Mouse (Mus musculus): Measurements from ENCODE around the gene Depp1. TPM values are rescaled to one million over a fixed set of nuclear protein-coding genes. Genes with fewer than 3 reads are reported as not detected.

Gene Depp1
- total RNA-seq, 2 experiments from 2014 or later, result 1.0 to 1.8 TPM

DNA sequence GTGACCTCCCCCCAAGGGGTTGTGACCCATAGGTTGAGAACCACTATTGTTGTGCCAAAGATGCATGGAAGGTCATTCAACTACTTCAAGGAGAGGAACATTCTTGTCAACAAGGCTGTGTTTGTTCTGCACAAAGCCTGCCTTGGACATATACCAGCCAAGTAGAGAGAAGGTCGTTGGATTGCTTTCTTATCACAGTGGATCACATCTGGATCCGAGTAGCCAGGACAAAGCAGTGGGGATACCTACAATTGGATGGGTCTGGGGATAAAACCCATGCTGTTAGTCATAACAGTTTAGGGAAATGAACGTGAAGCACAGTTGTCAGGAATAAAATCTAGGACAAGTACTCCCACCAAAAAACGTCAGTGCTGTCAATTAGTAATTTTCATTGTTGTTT, 6.5 kb upstream of the Depp1 start:
- no peak for DNase-seq (ENCODE audit: low spot score in 2 of 2)
- intact Hi-C loops (cut with DNase I), result no loop called here

DNA sequence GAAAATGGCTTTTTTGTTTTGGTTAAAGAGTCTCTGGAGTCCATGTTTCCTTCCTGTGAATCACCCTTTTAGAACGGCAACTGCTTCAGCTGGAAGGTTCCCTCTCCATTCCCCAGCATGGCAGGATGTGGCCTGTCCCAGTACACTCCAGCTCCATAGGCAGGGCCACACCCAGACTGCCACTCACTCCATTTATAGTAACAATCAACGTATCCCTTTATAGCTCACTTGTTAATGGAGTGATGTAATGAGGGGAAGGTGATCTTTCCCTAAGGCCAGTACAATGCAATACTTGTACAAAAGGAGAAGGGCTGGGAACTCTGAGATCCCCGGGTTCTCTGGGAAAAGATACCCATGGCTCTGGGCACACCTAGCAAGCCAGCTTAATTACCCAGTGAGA, 6.1 kb upstream of the Depp1 start:
- intact Hi-C loops (cut with DNase I), result no loop called here
- DNase-seq (ENCODE audit: low spot score in 2 of 2), result no peak

DNA sequence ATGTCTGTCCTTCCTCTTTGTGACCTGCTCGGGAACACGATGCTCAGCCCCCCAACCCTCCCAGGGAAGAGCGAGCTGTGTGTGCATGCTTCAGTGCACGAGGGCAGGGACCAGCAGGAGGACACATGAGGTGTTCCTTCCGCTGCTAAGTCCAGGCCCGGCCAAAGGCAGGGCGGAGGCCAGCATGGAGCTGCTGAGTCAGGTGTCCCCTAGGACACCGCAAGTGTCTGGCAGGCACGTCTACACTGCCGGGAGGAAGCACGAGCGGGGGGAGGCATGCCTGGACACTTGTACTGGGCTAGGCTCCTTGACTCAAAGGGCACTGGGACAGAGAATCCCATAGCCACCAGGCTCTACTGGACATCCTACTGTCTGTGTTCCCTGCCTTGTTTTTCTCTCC, 2.6 kb upstream of the Depp1 start:
- intact Hi-C loops (cut with DNase I), result no loop called here
- DNase-seq (ENCODE audit: low spot score in 2 of 2), result no peak

DNA sequence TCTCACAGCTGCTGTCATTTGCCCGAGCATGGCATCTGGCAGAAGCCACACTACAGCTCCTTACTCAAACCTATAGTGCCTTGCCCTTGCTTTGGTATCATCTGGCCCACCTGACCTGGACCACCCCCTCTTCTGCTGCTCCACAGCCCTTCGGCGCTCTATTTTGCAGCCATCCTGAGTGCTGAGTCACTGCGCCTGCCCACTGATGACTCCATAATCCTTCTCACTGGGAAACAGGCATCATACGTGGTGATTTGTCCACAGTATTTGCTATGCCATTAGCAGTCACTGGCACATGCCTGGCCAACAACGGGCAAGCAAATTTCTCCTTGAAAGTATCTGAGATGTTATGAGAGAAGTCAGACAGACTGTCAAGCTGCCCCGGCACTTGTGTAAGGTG, 598 bp upstream of the Depp1 start:
- intact Hi-C loops (cut with DNase I), result loop anchor here (5.0 to 10.0 kb wide), 3 partner anchors 47 to 1177 kb away; partner anchors contain the start of gene Cxcl12
- no peak for DNase-seq (ENCODE audit: low spot score in 2 of 2)

DNA sequence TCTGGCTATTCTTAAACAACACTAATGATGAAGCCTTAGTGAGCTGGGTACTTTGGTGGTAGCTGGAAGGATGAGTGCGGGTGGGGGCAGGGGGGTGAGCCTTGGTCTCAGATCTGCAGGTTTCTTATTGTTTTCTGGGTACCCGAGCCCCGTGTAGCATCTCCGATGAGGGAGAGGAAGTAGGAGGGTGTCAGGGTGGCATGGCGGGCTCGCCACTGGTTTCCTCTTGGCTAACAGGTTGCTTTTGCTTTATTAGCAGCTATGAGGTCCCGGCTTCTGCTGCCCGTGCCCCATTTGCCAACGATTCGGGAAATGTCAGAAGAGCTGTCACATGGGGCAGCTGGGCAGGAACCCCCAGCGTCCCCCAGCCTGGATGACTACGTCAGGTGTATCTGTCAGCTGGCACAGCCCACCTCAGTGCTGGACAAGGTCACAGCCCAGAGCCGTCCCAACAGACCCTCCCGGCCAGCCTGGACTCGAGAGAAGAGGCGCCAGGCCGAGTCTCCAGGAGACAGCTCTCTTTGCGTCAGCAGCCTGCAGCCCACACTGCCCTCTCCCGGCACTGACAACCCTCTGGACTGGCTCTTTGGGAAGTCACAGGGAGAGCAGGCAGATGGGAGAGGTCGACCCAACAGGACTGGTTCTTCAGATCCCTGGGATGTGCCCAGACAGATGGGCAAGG, 1.2 kb downstream of the Depp1 start:
- intact Hi-C loops (cut with DNase I), result loop anchor here (5.0 to 10.0 kb wide), 3 partner anchors 46 to 1176 kb away; partner anchors contain the start of gene Cxcl12
- no peak for DNase-seq (ENCODE audit: low spot score in 2 of 2)

DNA sequence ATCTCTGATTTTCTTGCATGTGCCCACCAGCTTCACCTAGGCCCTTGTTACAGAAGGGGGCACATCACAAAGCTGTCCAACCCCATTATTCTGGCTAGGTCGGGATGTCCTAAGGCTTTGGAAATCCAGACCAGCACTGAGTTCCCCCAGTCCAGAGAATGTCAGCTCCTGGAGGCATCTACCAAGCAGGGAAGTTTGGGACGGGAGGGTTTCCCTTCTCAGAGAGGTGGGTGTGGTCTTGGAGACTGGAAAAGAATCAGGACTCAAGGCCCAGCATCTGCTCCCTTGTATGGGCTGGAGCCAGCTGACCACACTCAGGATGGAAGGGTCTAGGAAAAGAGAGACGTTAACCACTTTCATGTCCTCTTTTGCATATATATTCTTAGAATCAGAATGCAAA, 2.8 kb downstream of the Depp1 start:
- intact Hi-C loops (cut with DNase I), result loop anchor here (5.0 to 10.0 kb wide), 3 partner anchors 44 to 1174 kb away; partner anchors contain the start of gene Cxcl12
- DNase-seq (ENCODE audit: low spot score in 2 of 2), result no peak

DNA sequence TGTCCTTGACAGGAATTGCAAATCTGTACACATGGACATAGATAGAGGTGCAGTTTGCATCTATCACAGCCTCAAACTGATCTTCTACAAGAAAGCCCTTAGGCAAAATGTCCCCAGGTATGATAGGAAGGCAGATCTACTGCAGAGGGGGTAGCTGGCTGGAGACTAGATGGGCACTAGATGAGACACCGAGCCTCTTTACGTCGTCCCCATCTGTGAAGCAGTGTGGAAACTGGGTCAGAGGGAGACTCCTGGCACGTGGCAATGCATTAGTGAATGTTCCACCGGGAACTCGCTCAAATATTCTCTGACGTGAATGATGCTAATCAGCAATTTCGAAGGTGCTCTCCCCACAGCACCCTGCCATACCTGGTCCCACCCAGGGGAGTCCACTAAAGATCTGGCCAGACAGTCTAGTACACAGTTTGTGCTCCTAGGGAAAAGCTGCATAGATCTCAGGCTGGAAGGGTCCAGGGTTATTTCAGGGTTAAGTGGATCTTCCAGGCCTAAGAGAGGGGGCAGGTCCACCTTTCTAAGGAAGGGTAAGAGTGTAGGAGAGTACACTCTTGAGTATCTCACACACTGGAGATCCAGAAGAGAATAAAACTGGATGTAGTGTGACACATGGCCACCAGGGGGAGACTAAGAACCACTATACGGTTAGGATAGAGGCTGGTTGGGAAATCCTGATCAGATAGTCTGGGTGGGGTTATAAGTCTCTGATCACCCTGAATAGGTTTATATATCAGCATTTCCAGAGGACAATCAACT, 3.5 kb downstream of the Depp1 start:
- intact Hi-C loops (cut with DNase I), result loop anchor here (5.0 to 10.0 kb wide), 3 partner anchors 43 to 1173 kb away; partner anchors contain the start of gene Cxcl12

DNA sequence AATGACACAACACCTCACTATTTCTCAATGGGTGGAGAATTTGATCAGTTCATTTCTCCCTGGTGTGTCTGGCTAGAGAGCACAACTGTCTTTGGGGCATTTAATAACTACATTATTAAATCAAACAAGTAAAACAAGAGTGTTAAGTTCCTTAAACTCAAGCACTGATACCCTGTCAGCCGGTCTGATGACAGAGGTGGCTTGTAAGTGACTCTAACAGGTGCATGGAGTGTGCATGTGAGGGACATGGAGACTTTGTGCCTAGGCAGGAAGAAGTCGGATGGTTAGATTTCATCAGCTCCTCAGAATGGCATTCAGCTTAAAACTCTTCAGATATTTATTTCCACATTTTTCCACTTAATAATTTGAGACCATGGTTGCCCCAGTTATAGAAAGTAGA, 13.0 kb downstream of the Depp1 start:
- intact Hi-C loops (cut with DNase I), result no loop called here
- DNase-seq (ENCODE audit: low spot score in 2 of 2), result no peak

More for the DNA sequence above, 3.5 kb downstream of the Depp1 start:
- peak in 1 of 2 experiments; percentile 58 for DNase-seq (ENCODE audit: low spot score in 2 of 2)

DNA sequence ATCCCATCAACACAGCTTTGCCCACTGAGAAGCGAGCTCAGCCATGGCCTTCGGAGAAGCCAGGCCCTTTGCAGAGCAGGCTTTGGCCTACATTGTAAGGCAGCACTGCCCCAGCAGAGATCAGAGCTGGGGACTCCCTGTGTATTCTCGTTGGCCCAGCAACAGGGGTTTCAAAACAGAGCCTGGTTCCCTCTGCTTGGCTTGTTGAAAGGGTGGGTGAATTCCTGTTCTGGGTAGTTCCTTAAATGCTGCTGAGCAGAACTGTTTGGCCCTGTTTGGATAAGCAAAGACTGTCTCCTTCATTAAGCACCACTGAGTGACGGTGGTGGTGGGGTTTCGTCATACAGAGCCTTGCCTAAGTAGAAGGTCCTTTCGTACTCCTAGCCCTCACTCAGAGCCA, 13.6 kb downstream of the Depp1 start:
- intact Hi-C loops (cut with DNase I), result no loop called here
- no peak for DNase-seq (ENCODE audit: low spot score in 2 of 2)

DNA sequence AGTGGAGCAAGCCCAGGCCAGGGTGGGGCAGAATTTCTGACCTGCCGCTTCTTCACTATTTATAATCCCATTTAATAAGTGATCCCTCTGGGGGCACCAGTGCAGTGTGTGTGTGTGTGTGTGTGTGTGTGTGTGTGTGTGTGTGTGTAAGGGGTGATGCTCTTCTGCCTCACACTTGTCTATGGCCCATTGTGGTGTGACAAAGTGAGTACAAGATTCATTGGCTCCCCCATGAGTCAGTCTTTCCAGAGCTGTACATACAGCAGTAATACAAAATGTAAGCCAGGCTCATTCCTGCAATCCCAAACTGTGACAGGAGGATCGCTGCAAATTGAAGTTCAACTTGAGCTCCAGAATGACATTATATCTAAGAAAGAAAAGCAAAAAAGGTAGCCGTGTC, 14.4 kb downstream of the Depp1 start:
- intact Hi-C loops (cut with DNase I), result no loop called here
- DNase-seq (ENCODE audit: low spot score in 2 of 2), result no peak

DNA sequence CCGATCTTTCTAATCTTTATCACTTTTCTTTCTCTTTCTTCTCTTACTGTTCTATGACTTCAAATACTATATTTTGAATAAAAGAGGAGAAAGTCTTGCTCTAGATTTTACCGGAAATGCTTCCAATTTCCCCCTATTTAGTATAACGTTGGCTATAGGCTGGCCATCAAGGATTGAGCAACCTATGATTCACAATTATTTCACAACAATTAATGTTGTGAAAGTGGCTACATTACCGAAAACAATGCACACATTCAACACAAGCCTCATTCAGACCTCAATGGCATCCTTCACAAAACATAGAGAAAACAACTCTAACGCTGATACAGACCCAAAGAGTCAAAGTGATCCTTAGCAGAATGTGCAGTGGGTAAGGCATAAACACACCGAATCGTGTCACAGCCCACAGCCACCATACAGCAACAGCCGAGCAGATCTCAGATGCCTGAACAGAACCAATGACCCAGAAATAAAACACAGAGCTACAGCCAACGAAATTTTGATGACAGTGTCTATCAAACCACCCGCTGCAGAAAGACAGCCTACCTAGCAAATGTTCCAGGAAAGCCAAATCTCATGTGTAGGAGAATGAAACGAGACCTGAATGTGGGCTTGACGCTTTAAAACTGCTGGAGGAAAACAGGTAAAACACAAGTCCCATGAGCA, 15.8 kb downstream of the Depp1 start:
- intact Hi-C loops (cut with DNase I), result no loop called here
- DNase-seq (ENCODE audit: low spot score in 2 of 2), result no peak

DNA sequence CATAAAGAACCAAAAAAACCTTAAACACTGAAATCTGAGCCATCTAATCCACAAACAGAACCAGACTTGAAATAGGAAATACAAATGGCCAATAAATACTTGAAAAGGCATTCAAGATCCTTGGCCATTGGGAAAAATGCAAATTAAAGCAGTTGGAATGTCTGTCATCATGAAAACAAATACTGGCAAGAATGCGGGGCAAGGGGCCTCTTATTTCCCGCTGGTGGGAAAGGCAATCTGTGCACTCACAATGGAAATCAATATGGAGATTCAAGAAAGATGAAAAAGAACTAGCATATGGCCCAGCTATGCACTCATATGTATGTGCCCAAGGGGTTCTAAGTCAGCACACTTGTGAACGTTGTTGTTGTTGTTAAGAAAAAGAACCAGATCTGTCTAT, 16.5 kb downstream of the Depp1 start:
- DNase-seq (ENCODE audit: low spot score in 2 of 2), result no peak
- intact Hi-C loops (cut with DNase I), result no loop called here

DNA sequence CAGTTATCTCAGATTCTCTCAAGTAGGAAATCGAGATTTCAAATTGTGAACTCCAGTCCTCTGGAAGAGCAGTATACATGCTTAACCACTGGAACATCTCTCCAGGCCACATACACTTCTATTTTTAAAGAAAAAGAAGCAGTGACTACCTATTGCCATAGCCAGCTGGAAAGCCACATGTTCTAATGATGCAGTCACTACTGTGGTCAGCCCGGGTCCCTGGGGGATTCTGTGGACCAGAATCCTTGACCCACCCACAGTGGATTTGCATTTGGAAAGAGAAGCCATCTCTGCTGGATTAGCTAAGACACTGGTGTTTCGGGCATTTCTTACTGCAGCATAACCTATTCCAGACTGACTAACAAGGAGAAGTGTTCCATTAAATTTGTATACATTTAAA, 17.0 kb downstream of the Depp1 start:
- DNase-seq (ENCODE audit: low spot score in 2 of 2), result no peak
- intact Hi-C loops (cut with DNase I), result no loop called here

DNA sequence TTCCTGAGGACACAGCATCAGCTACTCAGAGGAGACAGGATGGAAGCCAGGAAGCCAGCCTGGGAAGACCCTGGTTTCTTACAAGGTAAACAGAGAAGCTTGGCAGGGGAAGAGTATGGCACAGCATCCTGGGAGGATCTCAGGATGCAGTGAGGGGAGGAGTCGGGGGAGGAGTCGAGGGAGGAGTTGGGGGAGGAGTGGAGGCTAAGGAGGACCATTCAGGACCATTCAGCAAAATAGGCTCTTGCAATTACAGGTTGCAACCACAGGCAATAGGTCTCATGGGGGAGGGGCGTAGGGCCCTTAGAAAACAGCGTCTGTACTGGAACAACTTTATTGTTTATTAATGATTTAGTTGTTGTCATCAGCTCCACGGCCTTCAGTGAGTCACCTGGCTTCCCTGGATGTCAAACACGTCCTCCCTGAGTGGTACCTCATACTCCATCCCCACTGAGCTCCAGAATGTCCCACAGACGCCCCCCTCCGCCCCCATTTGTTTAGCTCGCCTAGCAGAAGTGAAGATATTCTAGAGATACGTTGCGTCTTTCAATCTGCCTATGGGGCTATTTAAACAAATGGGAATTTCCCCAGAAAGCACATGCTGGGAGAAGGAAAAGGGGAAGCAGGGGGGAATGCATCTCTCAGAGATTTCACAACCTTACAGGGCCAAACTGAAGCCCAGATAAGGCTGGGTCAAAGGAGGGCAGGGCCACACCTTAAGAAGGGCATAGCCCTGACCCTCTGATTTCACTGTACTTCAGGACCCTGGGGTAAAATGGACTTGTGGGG, 18.5 kb downstream of the Depp1 start:
- DNase-seq (ENCODE audit: low spot score in 2 of 2), result no peak
- intact Hi-C loops (cut with DNase I), result no loop called here

DNA sequence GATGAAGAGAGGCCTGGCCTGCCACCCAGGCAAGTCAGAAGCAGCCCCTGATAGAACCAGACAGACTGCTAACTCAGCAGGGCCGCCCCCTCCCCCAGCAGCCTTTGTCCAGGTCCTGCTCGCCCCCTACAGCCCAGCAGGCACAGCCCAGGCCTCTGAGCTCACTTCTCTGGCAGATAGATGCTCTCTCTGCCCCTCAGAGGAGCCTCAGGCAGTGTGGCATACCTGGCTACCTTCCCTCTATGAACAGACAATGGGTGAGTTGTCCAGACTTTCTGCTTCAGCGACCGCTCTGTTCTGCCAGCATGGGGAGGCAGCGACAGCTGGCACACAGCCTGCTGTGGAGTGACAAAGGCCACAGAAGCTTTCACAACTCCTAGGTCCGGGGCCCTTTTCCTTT, 19.7 kb downstream of the Depp1 start:
- DNase-seq (ENCODE audit: low spot score in 2 of 2), result no peak
- intact Hi-C loops (cut with DNase I), result no loop called here

DNA sequence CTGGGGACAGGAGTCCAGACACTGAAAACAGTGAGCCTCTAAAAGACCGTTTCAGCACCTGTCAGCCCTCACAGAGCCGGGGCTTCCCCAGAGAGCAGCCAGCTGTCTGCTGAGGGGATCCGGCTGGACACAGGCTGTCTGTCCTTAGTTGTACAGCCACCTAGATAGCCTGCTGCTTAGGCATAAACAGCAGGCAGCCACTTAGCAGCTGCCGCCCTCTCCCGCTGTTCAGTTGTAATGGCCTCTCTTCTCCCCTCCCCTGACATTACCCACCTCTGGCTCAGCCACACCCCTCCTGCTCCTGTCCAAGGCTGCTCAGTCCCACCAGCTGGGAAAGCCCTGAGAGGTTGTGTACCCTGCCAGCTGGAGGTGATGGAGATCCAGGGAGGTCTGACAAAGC, 20.6 kb downstream of the Depp1 start:
- no peak for DNase-seq (ENCODE audit: low spot score in 2 of 2)
- intact Hi-C loops (cut with DNase I), result no loop called here

DNA sequence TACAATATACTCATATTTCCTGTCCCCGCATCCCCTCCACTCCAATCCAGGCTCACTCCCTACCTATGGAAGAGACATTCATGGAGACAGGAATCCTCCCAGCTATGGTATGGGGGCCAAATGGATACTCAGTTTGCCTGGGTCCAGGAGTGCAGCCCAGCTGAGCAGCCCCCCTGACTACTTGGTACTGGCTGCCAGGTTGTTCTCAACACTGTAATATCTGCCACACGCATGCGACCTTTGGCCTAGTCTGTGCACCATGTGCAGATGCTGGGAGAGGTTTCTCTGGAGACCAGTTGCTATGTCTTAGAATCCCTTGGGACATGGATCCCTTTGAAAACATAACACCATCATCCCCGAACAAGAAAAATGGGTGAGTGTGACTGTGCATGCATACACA, 21.4 kb downstream of the Depp1 start:
- DNase-seq (ENCODE audit: low spot score in 2 of 2), result no peak

DNA sequence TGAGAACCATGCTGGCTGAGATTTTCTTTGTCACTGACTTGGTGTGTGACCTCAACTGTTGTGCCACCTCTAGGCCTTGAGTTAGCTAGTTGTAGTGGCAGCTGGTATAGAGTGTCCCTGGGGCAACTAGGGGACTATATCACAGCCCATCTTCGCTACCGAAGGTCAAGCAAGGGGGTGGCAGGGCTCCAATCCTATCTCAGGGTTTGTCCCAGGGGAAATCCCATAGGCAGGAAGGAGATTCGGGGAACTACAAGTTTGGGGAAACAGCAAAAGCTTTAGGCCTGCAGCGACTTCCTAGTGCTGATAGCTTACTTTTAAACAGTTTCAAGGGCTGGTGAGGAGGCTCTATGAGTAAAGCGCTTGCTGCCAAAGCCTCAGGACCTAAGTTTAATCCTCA, 21.9 kb downstream of the Depp1 start:
- DNase-seq (ENCODE audit: low spot score in 2 of 2), result no peak
- intact Hi-C loops (cut with DNase I), result no loop called here

More for the DNA sequence above, 21.4 kb downstream of the Depp1 start:
- intact Hi-C loops (cut with DNase I), result no loop called here

DNA sequence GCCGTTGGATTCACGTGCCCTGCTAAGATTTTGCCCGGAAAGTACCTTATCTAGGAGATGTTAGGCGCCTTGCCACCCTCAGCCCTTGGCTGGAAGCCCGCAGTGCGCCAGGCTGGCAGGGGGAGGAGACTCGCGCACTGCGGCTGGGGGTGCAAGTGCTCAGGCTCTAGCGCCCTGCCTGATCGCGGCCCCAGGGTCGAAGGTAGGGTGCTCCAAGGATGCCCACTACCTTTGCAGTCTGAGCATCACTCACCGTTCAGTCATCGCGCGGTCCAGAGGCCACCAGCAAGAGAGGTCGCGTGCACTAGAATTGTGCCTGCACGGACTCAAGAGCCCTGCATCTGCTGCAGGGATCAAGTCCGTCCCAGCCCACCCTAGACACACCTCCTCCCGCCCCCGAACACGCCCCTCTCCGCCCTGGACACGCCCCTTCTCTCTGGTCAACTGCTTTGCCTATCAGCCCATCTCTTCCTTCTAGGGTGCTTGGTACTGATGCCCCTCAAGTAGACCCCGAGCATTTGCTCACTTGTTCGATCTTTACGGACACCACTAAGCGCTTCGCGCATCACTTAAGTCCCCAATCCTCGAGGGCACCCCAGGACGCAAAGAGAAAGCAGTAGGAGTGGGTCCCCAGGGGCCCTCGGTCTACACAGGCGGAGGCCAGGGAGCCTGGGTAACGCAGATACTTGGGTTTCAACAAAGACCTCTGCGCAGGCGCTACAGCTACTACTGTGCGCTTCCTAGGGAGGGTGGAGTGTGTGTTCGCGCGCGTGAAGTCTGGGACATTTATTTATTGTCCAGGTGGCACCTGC, 23.3 kb downstream of the Depp1 start, which contains the start of gene Rassf4:
Rassf4 (minus strand) TSS at position 482 of the 812 bp plus-strand sequence.
- peak; percentile 66 to 71 for DNase-seq (ENCODE audit: low spot score in 2 of 2)
- intact Hi-C loops (cut with DNase I), result no loop called here

Measured in left cerebral cortex, postnatal 36 days (tissue).